In genomic region chr4:136020743-136021548, GRCm38 (mm10) we compare ENCODE assay signal across 8 mouse cellular contexts. TPM values are rescaled to one million over a fixed set of nuclear protein-coding genes. Genes with fewer than 3 reads are reported as not detected.
DNase-seq lines count a peak whose midpoint lies in the region; ATAC-seq and TF ChIP-seq lines count a peak whose summit lies in the region.

No protein-coding gene starts in this region.

- H3K4me1 ChIP-seq in CH12.LX (ENCODE audit: control insufficient read depth in 1 of 2, insufficient read depth in 2 of 2): peaks cover 5 to 32% of the 10 kb centered on the region in 2 experiments
- H3K4me1 ChIP-seq in hindbrain, embryonic 10.5 days (replicated peaks): peaks cover 24% of the 10 kb centered on the region
- peaks cover 13% of the 10 kb centered on the region for H3K4me1 ChIP-seq in limb, embryonic 13.5 days
- H3K4me1 ChIP-seq in midbrain, embryonic 12.5 days: peaks cover 16% of the 10 kb centered on the region

- H3K79me2 ChIP-seq in CH12.LX (replicated peaks; ENCODE audit: control insufficient read depth, extremely low read depth, insufficient read depth, poor library complexity, severe bottlenecking): peaks cover 55% of the 10 kb centered on the region

- no peak for TF ChIP-seq POLR2A in CH12.LX (IDR thresholded peaks at IDR 0.05; ENCODE audit: low read depth, low read length)

- dilution Hi-C loops in CH12.LX (cut with MboI; ENCODE audit: extremely low pct_ligation_motif_present, extremely low pct_unique_long_range_greater_than_20kb, low sequenced_read_pairs): no loop called here

- in situ Hi-C loops in CH12.LX (cut with MboI; ENCODE audit: low pct_ligation_motif_present, low pct_unique_long_range_greater_than_20kb, low sequenced_read_pairs): no loop called here

- no peak for TF ChIP-seq RAD21 in CH12.LX (IDR thresholded peaks at IDR 0.05; ENCODE audit: low read depth, low read length)

- WGBS in hindbrain, embryonic 10.5 days: 1% methylated on average over 62 of the region's 62 CpGs
- WGBS in limb, embryonic 13.5 days: under 1% methylated on average over 36 of the region's 62 CpGs
- whole genome bisulfite sequencing in midbrain, embryonic 12.5 days: 2% methylated on average over 59 of the region's 62 CpGs

- TF ChIP-seq CTCF in CH12.LX (conservative IDR thresholded peaks at IDR 0.05 in 1 of 2, IDR thresholded peaks at IDR 0.05 in 1 of 2; ENCODE audit: low read depth in 2 of 2, low read length in 2 of 2): no peak

- peak overlapping the region; percentile 97 for H3K9ac ChIP-seq in CH12.LX (ENCODE audit: insufficient read depth, low read depth)
- peak overlapping the region; percentile 99 for H3K9ac ChIP-seq in limb, embryonic 13.5 days
- peak overlapping the region; percentile 99 for H3K9ac ChIP-seq in midbrain, embryonic 12.5 days (replicated peaks)

- peak overlapping the region; percentile 88 to 97 (median 94) for H3K4me3 ChIP-seq in CH12.LX (replicated peaks in 1 of 3; ENCODE audit: low read depth in 2 of 3, low read length in 2 of 3, poor library complexity in 1 of 3)
- H3K4me3 ChIP-seq in hindbrain, embryonic 10.5 days: peak overlapping the region; percentile 100
- H3K4me3 ChIP-seq in limb, embryonic 13.5 days: peak overlapping the region; percentile 100
- peak overlapping the region; percentile 99 for H3K4me3 ChIP-seq in midbrain, embryonic 12.5 days

- DNase-seq in cerebellum, postnatal 14 days: peak; percentile 10 to 13
- DNase-seq in cerebellum, adult 11 months: no peak
- no peak for DNase-seq in CH12.LX (ENCODE audit: extremely low read depth)
- peak; percentile 24 for DNase-seq in embryo, embryonic 11 days
- peak; percentile 16 for DNase-seq in hindbrain, embryonic 10.5 days (ENCODE audit: low spot score)
- DNase-seq in telencephalon, adult 2 months (ENCODE audit: low read depth, low spot score): peak; percentile 9

- H3K4me2 ChIP-seq in CH12.LX (ENCODE audit: insufficient read depth, low read depth, poor library complexity, severe bottlenecking): no peak overlapping the region
- peak overlapping the region; percentile 97 for H3K4me2 ChIP-seq in limb, embryonic 13.5 days (replicated peaks)
- peak overlapping the region; percentile 96 for H3K4me2 ChIP-seq in midbrain, embryonic 12.5 days (replicated peaks)

- H3K36me3 ChIP-seq in CH12.LX (replicated peaks in 1 of 2; ENCODE audit: control insufficient read depth in 1 of 2, insufficient read depth in 1 of 2, low read length in 1 of 2): peaks cover 8 to 27% of the 10 kb centered on the region in 2 experiments
- peaks cover 19% of the 10 kb centered on the region; the same call in 1 of the 2 replicates for H3K36me3 ChIP-seq in hindbrain, embryonic 10.5 days
- H3K36me3 ChIP-seq in limb, embryonic 13.5 days: no peaks in the 10 kb centered on the region; the same call in 1 of the 2 replicates
- H3K36me3 ChIP-seq in midbrain, embryonic 12.5 days: no peaks in the 10 kb centered on the region

- ATAC-seq in limb, embryonic 13.5 days (ENCODE audit: low FRiP score, low read depth): peak; percentile 75
- ATAC-seq in midbrain, embryonic 12.5 days (ENCODE audit: low FRiP score, low read depth): peak; percentile 74

- H3K27ac ChIP-seq in CH12.LX (ENCODE audit: insufficient read depth, low read depth): peak overlapping the region; percentile 39
- H3K27ac ChIP-seq in hindbrain, embryonic 10.5 days: peak overlapping the region; percentile 95
- H3K27ac ChIP-seq in limb, embryonic 13.5 days: peak overlapping the region; percentile 86
- peak overlapping the region; percentile 86 for H3K27ac ChIP-seq in midbrain, embryonic 12.5 days (replicated peaks)

- H3K27me3 ChIP-seq in CH12.LX (replicated peaks): no peaks in the 10 kb centered on the region
- H3K27me3 ChIP-seq in hindbrain, embryonic 10.5 days (ENCODE audit: insufficient read depth, poor library complexity, severe bottlenecking): no peaks in the 10 kb centered on the region
- no peaks in the 10 kb centered on the region for H3K27me3 ChIP-seq in limb, embryonic 13.5 days
- H3K27me3 ChIP-seq in midbrain, embryonic 12.5 days: no peaks in the 10 kb centered on the region

- peaks cover 3% of the 10 kb centered on the region for H3K9me3 ChIP-seq in CH12.LX (replicated peaks; ENCODE audit: low read length)
- H3K9me3 ChIP-seq in hindbrain, embryonic 10.5 days: no peaks in the 10 kb centered on the region
- H3K9me3 ChIP-seq in limb, embryonic 13.5 days: no peaks in the 10 kb centered on the region
- H3K9me3 ChIP-seq in midbrain, embryonic 12.5 days: no peaks in the 10 kb centered on the region

- no peak for TF ChIP-seq EP300 in CH12.LX (IDR thresholded peaks at IDR 0.05; ENCODE audit: low read length)

TF ChIP-seq in CH12.LX, 34 proteins besides CTCF, POLR2A, EP300 and RAD21:
- no peak for TF ChIP-seq GABPA (IDR thresholded peaks at IDR 0.05; ENCODE audit: insufficient replicate concordance, low read depth, low read length)
- TF ChIP-seq CHD1 (IDR thresholded peaks at IDR 0.05; ENCODE audit: low read depth, low read length): peak; percentile 86; the same call in 1 of the 2 replicates
- TF ChIP-seq USF1 (IDR thresholded peaks at IDR 0.05; ENCODE audit: low read depth, low read length): no peak
- TF ChIP-seq SIN3A (IDR thresholded peaks at IDR 0.05; ENCODE audit: low read length): peak; percentile 83
- no peak for TF ChIP-seq MAZ (IDR thresholded peaks at IDR 0.05; ENCODE audit: low read depth, low read length)
- TF ChIP-seq POLR2AphosphoS2 (IDR thresholded peaks at IDR 0.05; ENCODE audit: low read depth, low read length): no peak
- TF ChIP-seq MXI1 (IDR thresholded peaks at IDR 0.05; ENCODE audit: low read depth, low read length): peak; percentile 62; the same call in 1 of the 2 replicates
- TF ChIP-seq ELF1 (IDR thresholded peaks at IDR 0.05; ENCODE audit: low read depth, low read length): 0 out of 2 replicates have a peak, but pooled peaks have one; percentile 16
- TF ChIP-seq HCFC1 (IDR thresholded peaks at IDR 0.05; ENCODE audit: low read depth, low read length): peak; percentile 59

RNA-seq across cellular contexts. Expression of gene Eloa, which starts 0.6 kb away (rescaled TPM):
- total RNA-seq in CH12.LX (2012; rRNA removed) (45.8 and 52.2 TPM in 2 replicates), CH12.LX (2014; rRNA removed) (64.9 and 66.0 TPM in 2 replicates)
- polyA plus RNA-seq in CH12.LX (2012; ENCODE audit: insufficient read length, low read depth): 61.6 and 66.2 TPM in 2 replicates
- polyA plus RNA-seq in hindbrain, embryonic 10.5 days (2016; fragmentation: Nextera tagmentation; extraction: Ambion mirVana): 31.0 and 33.0 TPM in 2 replicates
- polyA plus RNA-seq in limb, embryonic 13.5 days (2015; fragmentation: Nextera tagmentation; extraction: Ambion mirVana): 41.1 and 45.1 TPM in 2 replicates
- polyA plus RNA-seq in midbrain, embryonic 12.5 days (2016; fragmentation: Nextera tagmentation; extraction: Ambion mirVana): 34.2 and 36.1 TPM in 2 replicates

RNA-seq across cellular contexts. Expression of gene Rpl11, which starts 32.3 kb away (rescaled TPM):
- total RNA-seq in CH12.LX (2012; rRNA removed) (2,513 and 2,636 TPM in 2 replicates), CH12.LX (2014; rRNA removed) (1,648 and 1,661 TPM in 2 replicates)
- 1,170 and 1,488 TPM in 2 replicates for polyA plus RNA-seq in CH12.LX (2012; ENCODE audit: insufficient read length, low read depth)
- 388 and 497 TPM in 2 replicates for polyA plus RNA-seq in hindbrain, embryonic 10.5 days (2016; fragmentation: Nextera tagmentation; extraction: Ambion mirVana)
- polyA plus RNA-seq in limb, embryonic 13.5 days (2015; fragmentation: Nextera tagmentation; extraction: Ambion mirVana): 481 and 500 TPM in 2 replicates
- polyA plus RNA-seq in midbrain, embryonic 12.5 days (2016; fragmentation: Nextera tagmentation; extraction: Ambion mirVana): 294 and 304 TPM in 2 replicates

RNA-seq across cellular contexts. Expression of gene Pithd1, which starts 33.9 kb away (rescaled TPM):
- total RNA-seq in CH12.LX (2012; rRNA removed) (53.2 and 65.4 TPM in 2 replicates), CH12.LX (2014; rRNA removed) (87.5 and 93.2 TPM in 2 replicates)
- polyA plus RNA-seq in CH12.LX (2012; ENCODE audit: insufficient read length, low read depth): 53.2 and 67.1 TPM in 2 replicates
- polyA plus RNA-seq in hindbrain, embryonic 10.5 days (2016; fragmentation: Nextera tagmentation; extraction: Ambion mirVana): 60.7 and 61.2 TPM in 2 replicates
- polyA plus RNA-seq in limb, embryonic 13.5 days (2015; fragmentation: Nextera tagmentation; extraction: Ambion mirVana): 57.0 and 58.7 TPM in 2 replicates
- 56.0 and 58.3 TPM in 2 replicates for polyA plus RNA-seq in midbrain, embryonic 12.5 days (2016; fragmentation: Nextera tagmentation; extraction: Ambion mirVana)

RNA-seq across cellular contexts. Expression of gene Lypla2, which starts 48.5 kb away (rescaled TPM):
- total RNA-seq in CH12.LX (2012; rRNA removed): 54.0 and 54.9 TPM in 2 replicates
- 55.9 and 57.2 TPM in 2 replicates for total RNA-seq in CH12.LX (2014; rRNA removed)
- 91.8 and 96.5 TPM in 2 replicates for polyA plus RNA-seq in CH12.LX (2012; ENCODE audit: insufficient read length, low read depth)
- polyA plus RNA-seq in hindbrain, embryonic 10.5 days (2016; fragmentation: Nextera tagmentation; extraction: Ambion mirVana): 213 and 223 TPM in 2 replicates
- polyA plus RNA-seq in limb, embryonic 13.5 days (2015; fragmentation: Nextera tagmentation; extraction: Ambion mirVana): 121 and 124 TPM in 2 replicates
- polyA plus RNA-seq in midbrain, embryonic 12.5 days (2016; fragmentation: Nextera tagmentation; extraction: Ambion mirVana): 162 and 163 TPM in 2 replicates

RNA-seq across cellular contexts. Expression of gene Gale, which starts 57.4 kb away (rescaled TPM):
- total RNA-seq in CH12.LX (2012; rRNA removed) (39.4 and 40.5 TPM in 2 replicates), CH12.LX (2014; rRNA removed) (32.9 and 34.8 TPM in 2 replicates)
- polyA plus RNA-seq in CH12.LX (2012; ENCODE audit: insufficient read length, low read depth): 23.6 and 23.8 TPM in 2 replicates
- polyA plus RNA-seq in hindbrain, embryonic 10.5 days (2016; fragmentation: Nextera tagmentation; extraction: Ambion mirVana): 48.5 and 49.7 TPM in 2 replicates
- 49.1 and 51.9 TPM in 2 replicates for polyA plus RNA-seq in limb, embryonic 13.5 days (2015; fragmentation: Nextera tagmentation; extraction: Ambion mirVana)
- 32.1 and 32.8 TPM in 2 replicates for polyA plus RNA-seq in midbrain, embryonic 12.5 days (2016; fragmentation: Nextera tagmentation; extraction: Ambion mirVana)

Comparison
In these comparisons a context has a peak if more than half of its experiments do, and no peak if none do; other contexts are left out.
1. DNase-seq: peak in cerebellum, postnatal 14 days (2 of 2), embryo, embryonic 11 days (single experiment), hindbrain, embryonic 10.5 days (single experiment) and telencephalon, adult 2 months (single experiment); none in cerebellum, adult 11 months (single experiment) and CH12.LX (single experiment).
2. H3K27ac ChIP-seq: peak in every context shown above with its lines; median percentile 95 in hindbrain, embryonic 10.5 days; 86 in limb, embryonic 13.5 days; 86 in midbrain, embryonic 12.5 days; 39 in CH12.LX.
3. Peak in every context shown above with its lines, with median percentiles within 50 percentile points of each other: H3K4me3 ChIP-seq and H3K9ac ChIP-seq.